Mouse (Mus musculus) testis, adult 2 months (tissue): Measurements from ENCODE around the gene Gm12216. TPM values are rescaled to one million over a fixed set of nuclear protein-coding genes. Genes with fewer than 3 reads are reported as not detected.

Source experiments
- H3K27ac ChIP-seq: fragments of 200-500 bp; 2 replicates; pipeline ENCODE4 v1.5.1; 2012; ENCODE audit warnings: low read depth, low read length; ENCODE audit not compliant: control insufficient read depth, insufficient read depth
- H3K27me3 ChIP-seq: fragments of 200-500 bp; 2 replicates; pipeline ENCODE4 v1.6.1; 2012; ENCODE audit warnings: mild to moderate bottlenecking, low read length, moderate library complexity; ENCODE audit not compliant: control insufficient read depth, insufficient read depth
- H3K36me3 ChIP-seq: fragments of 200-500 bp; 2 replicates; pipeline ENCODE4 v1.6.1; 2012; ENCODE audit warnings: mild to moderate bottlenecking, low read length; ENCODE audit not compliant: control insufficient read depth, insufficient read depth
- H3K4me1 ChIP-seq: fragments of 200-500 bp; 2 replicates; pipeline ENCODE4 v1.6.1; 2012; ENCODE audit warnings: low read length; ENCODE audit not compliant: control insufficient read depth, insufficient read depth
- H3K4me3 ChIP-seq: fragments of 200-500 bp; 2 replicates; pipeline ENCODE4 v1.5.1; 2012; ENCODE audit warnings: low read depth, mild to moderate bottlenecking, low read length, moderate library complexity, mixed read lengths; ENCODE audit not compliant: control insufficient read depth
- CTCF ChIP-seq: fragments of 200-500 bp; IDR thresholded peaks from 2 replicates; pipeline ENCODE4 v1.5.1; 2012; ENCODE audit warnings: low read depth, mild to moderate bottlenecking, inconsistent platforms, low read length, moderate library complexity; ENCODE audit not compliant: control insufficient read depth, insufficient read depth, insufficient replicate concordance
- POLR2A ChIP-seq: fragments of 200-500 bp; IDR thresholded peaks from 2 replicates; pipeline ENCODE4 v1.6.1; 2012; ENCODE audit warnings: low read depth, mild to moderate bottlenecking, inconsistent platforms, low read length, moderate library complexity; ENCODE audit not compliant: control insufficient read depth
- polyA plus RNA-seq: library from polyadenylated mRNA; depleted of rRNA; stranded (reverse); fragments of >200 nt; gene quantifications from 2 replicates; pipeline ENCODE4 v1.2.3, GENCODE M21; 2012

Gene Gm12216
- polyA plus RNA-seq, 1 experiment: 0.91 TPM

DNA sequence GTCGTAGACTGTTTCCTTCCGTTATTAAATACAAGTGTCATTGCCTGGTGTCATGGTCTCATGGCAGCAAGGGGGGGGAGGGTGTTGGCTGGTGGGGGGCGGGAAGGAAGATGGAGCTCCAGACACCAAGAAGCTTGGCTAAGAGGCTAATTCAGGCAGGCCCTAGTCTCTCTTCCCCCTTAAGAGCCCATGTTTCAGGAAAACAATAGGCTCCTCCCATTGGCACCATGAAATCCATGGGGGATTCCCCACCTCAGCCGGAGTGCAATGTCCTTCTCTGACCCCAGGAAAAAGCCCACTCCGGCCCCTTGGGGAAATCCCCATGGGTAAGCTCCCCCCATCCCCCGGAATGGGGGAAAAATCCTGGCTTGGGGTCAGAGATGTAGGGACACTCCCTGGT, 40.3 kb downstream of the Gm12216 start:
- Histone ChIP-seq H3K36me3 (no peaks in the 10 kb centered on the region), H3K27me3 (no peaks in the 10 kb centered on the region), H3K4me3 (no peak overlapping the region), H3K27ac (no peak overlapping the region), H3K4me1 (no peaks in the 10 kb centered on the region)
- no peak for TF ChIP-seq POLR2A
- TF ChIP-seq CTCF: no peak

- H3K27me3 ChIP-seq: no peaks in the 10 kb centered on the region
- H3K4me1 ChIP-seq: no peaks in the 10 kb centered on the region
- H3K27ac ChIP-seq: no peak overlapping the region
- H3K4me3 ChIP-seq: no peak overlapping the region
- TF ChIP-seq CTCF (no peak), POLR2A (no peak)
- H3K36me3 ChIP-seq: no peaks in the 10 kb centered on the region
Measured at GRCm38 (mm10) chr11:53816841-53817375, 42.1 kb downstream of the Gm12216 start.

DNA sequence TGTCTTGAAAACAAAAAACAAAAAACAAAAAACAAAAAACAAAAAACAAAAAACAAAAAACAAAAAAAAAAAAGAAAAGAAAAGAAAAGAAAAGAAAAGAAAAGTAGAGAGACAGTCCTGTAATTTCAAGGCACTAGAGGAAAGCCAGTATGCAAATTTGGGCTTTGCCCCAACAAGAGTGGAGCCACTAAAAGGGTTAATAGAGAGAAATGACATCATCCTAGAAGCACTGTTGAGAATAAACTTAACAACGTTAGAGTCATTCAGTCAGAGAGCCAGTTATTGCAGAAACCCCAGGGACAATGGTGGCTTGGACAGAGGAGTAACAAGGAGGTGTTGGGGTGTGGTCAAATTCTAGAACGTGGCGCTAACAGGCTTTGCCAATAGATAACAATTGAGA, 44.2 kb downstream of the Gm12216 start:
- H3K4me1 ChIP-seq: no peaks in the 10 kb centered on the region
- TF ChIP-seq CTCF (no peak), POLR2A (no peak)
- H3K36me3 ChIP-seq: no peaks in the 10 kb centered on the region
- no peaks in the 10 kb centered on the region for H3K27me3 ChIP-seq
- no peak overlapping the region for H3K4me3 ChIP-seq
- H3K27ac ChIP-seq: no peak overlapping the region

- no peaks in the 10 kb centered on the region for H3K27me3 ChIP-seq
- H3K4me3 ChIP-seq: no peak overlapping the region
- TF ChIP-seq POLR2A (no peak), CTCF (no peak)
- H3K4me1 ChIP-seq: no peaks in the 10 kb centered on the region
- H3K27ac ChIP-seq: no peak overlapping the region
- H3K36me3 ChIP-seq: no peaks in the 10 kb centered on the region
Measured at GRCm38 (mm10) chr11:53813001-53813868, 45.8 kb downstream of the Gm12216 start.

DNA sequence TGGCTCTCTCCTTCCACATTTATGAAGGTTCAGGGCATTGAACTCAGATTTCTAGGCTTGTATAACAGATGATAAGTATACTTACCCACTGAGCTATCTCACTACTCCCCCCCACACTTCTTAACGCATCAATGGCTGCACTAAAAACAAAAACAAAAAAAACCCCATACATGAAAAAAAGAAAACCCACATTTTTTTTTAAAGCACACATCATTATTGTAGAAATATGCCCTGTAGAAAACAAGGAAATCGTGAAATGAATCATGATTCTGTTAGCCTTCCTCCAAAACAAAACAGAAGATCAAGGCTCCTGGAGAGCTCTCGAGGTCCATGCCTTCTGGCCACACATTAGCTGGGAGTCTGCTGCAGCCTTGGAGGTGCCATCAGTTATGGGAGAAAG, 47.7 kb downstream of the Gm12216 start:
- no peak overlapping the region for H3K4me3 ChIP-seq
- no peaks in the 10 kb centered on the region for H3K4me1 ChIP-seq
- no peak overlapping the region for H3K27ac ChIP-seq
- H3K36me3 ChIP-seq: no peaks in the 10 kb centered on the region
- H3K27me3 ChIP-seq: no peaks in the 10 kb centered on the region
- TF ChIP-seq CTCF (no peak), POLR2A (no peak)

GRCm38 (mm10) chr11:53810749-53811148, 48.3 kb downstream of the Gm12216 start:
- Histone ChIP-seq H3K4me3 (no peak overlapping the region), H3K27me3 (no peaks in the 10 kb centered on the region), H3K36me3 (no peaks in the 10 kb centered on the region), H3K27ac (no peak overlapping the region), H3K4me1 (peaks cover 2% of the 10 kb centered on the region; the same call in 1 of the 2 replicates)
- TF ChIP-seq CTCF: no peak
- TF ChIP-seq POLR2A: no peak

GRCm38 (mm10) chr11:53810156-53810555, 48.9 kb downstream of the Gm12216 start:
- TF ChIP-seq POLR2A (no peak), CTCF (no peak)

More at GRCm38 (mm10) chr11:53810156-53810555, 48.9 kb downstream of the Gm12216 start:
- H3K4me3 ChIP-seq: no peak overlapping the region
- no peaks in the 10 kb centered on the region for H3K36me3 ChIP-seq
- H3K27me3 ChIP-seq: no peaks in the 10 kb centered on the region
- no peak overlapping the region for H3K27ac ChIP-seq
- peaks cover 4% of the 10 kb centered on the region; the same call in 1 of the 2 replicates for H3K4me1 ChIP-seq
